Mouse (Mus musculus) cortical plate, adult 2 months (tissue): ENCODE data around the gene Ppip5k2.

ENCODE experiments used
- CTCF ChIP-seq: fragments of 200-500 bp; IDR thresholded peaks from 2 replicates; pipeline ENCODE4 v1.5.1; 2011; ENCODE audit warnings: mild to moderate bottlenecking, control low read depth, low read length; ENCODE audit not compliant: insufficient read depth; ENCODE audit errors: extremely low read depth
- POLR2A ChIP-seq: fragments of 200-500 bp; IDR thresholded peaks from 2 replicates; pipeline ENCODE4 v1.6.1; 2011; ENCODE audit warnings: mild to moderate bottlenecking, low read length, control low read depth; ENCODE audit not compliant: insufficient read depth; ENCODE audit errors: extremely low read depth

- TF ChIP-seq POLR2A, result no peak
- TF ChIP-seq CTCF, result no peak
Observed at GRCm38 (mm10) chr1:97773362-97773761, 3.2 kb upstream of the Ppip5k2 start.
